Mouse (Mus musculus) ES-Bruce4 (cell line): ENCODE data around the gene Smim20.

ENCODE experiments used
- CTCF ChIP-seq: IDR thresholded peaks from one replicate; pipeline ENCODE4 v1.8.1; 2011; ENCODE audit warnings: low read depth, low read length
- POLR2A ChIP-seq: IDR thresholded peaks from one replicate; pipeline ENCODE4 v1.8.1; 2011; ENCODE audit warnings: low read length; ENCODE audit not compliant: insufficient read depth

- no peak for TF ChIP-seq CTCF
- TF ChIP-seq POLR2A = no peak
Observed at GRCm38 (mm10) chr5:53276470-53277022, 9.7 kb downstream of the Smim20 start.
